Mouse (Mus musculus) cortical plate, adult 2 months (tissue): ENCODE data around the gene Trmt61a.
A peak's percentile ranks its signal among the peaks of the same experiment; 100 is the strongest.

Experiments used
- CTCF ChIP-seq: fragments of 200-500 bp; IDR thresholded peaks from 2 replicates; pipeline ENCODE4 v1.5.1; 2011; ENCODE audit warnings: mild to moderate bottlenecking, control low read depth, low read length; ENCODE audit not compliant: insufficient read depth; ENCODE audit errors: extremely low read depth
- POLR2A ChIP-seq: fragments of 200-500 bp; IDR thresholded peaks from 2 replicates; pipeline ENCODE4 v1.6.1; 2011; ENCODE audit warnings: mild to moderate bottlenecking, low read length, control low read depth; ENCODE audit not compliant: insufficient read depth; ENCODE audit errors: extremely low read depth

- TF ChIP-seq CTCF (no peak), POLR2A (peak; percentile 36; the same call in 1 of the 2 replicates)
These were observed 48.2 kb downstream of the Trmt61a start for GRCm38 (mm10) chr12:111726122-111726463.
